Mouse (Mus musculus) effector memory CD4-positive, alpha-beta T cell, adult 5 months (primary cell): Measurements from ENCODE around the gene Cyp3a41a. TPM values are rescaled to one million over a fixed set of nuclear protein-coding genes. Genes with fewer than 3 reads are reported as not detected.

ENCODE experiments used
- polyA plus RNA-seq: library from polyadenylated mRNA; unstranded; fragments of 100-300 nt; shearing (Covaris generic); gene quantifications from one replicate; pipeline ENCODE4 v1.2.1, GENCODE M21; 2017

The Cyp3a41a gene
- not detected for polyA plus RNA-seq

GRCm38 (mm10) chr5:145720036-145720435, at the start of gene Cyp3a41a:
Gene Cyp3a41a (minus strand): TSS chr5:145720136.

Other genes with a start within 250 kb of the Cyp3a41a start
- gene Cyp3a41b, start 135.4 kb downstream of the Cyp3a41a start, polyA plus RNA-seq: not detected
- gene Cyp3a44, start 85.7 kb upstream of the Cyp3a41a start, polyA plus RNA-seq: not detected
- gene Cyp3a11, start 159.8 kb upstream of the Cyp3a41a start, polyA plus RNA-seq: not detected